Mouse (Mus musculus): ENCODE data around the gene Car6. TPM values are rescaled to one million over a fixed set of nuclear protein-coding genes. Genes with fewer than 3 reads are reported as not detected.

The Car6 gene
- polyA plus RNA-seq, 1 experiment, result not detected

GRCm38 (mm10) chr4:150235585-150235984, 34.5 kb upstream of the Car6 start:
- TF ChIP-seq GATA1 (IDR thresholded peaks at IDR 0.05; ENCODE audit: low read length), result no peak

DNA sequence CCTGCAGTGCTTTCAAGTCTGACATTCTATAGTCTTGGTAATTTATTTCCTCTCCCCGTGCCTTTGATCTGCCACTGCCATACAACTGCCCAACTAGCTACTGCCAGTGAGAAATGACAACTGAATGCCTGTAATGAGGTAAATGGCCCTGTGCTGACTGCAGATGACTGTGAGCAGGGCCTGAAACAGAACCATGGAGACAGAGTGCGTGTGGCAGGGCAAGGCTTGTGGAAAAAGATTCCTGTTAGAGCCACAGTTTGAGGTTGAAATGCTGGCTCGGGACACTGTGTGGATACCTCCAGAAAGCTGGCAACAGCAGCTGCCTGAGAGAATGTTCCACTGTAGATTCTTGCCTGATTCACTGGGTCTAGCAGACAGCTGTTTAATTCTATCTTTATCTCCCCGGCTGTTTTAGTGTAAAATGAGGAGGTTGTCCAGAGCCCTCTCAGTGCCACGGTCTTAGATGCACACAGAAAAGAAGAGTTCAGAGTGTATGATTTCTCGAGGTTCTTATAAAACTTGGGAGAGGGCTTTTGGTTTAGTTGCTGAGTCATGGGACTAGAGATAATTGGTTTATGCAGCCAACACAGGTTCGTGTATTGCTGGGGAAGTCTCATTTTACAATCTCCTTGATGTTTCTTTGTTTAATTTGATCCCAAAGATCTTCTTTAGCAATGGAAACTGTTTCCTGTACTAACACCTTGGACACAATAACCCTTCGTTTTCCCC, 33.6 kb upstream of the Car6 start:
- no peak for TF ChIP-seq GATA1 (IDR thresholded peaks at IDR 0.05; ENCODE audit: low read length)

GRCm38 (mm10) chr4:150231871-150232270, 30.7 kb upstream of the Car6 start:
- no peak for TF ChIP-seq GATA1 (IDR thresholded peaks at IDR 0.05; ENCODE audit: low read length)

- TF ChIP-seq GATA1 (IDR thresholded peaks at IDR 0.05; ENCODE audit: low read length), result no peak
Observed at GRCm38 (mm10) chr4:150230460-150231407, 29.6 kb upstream of the Car6 start.

DNA sequence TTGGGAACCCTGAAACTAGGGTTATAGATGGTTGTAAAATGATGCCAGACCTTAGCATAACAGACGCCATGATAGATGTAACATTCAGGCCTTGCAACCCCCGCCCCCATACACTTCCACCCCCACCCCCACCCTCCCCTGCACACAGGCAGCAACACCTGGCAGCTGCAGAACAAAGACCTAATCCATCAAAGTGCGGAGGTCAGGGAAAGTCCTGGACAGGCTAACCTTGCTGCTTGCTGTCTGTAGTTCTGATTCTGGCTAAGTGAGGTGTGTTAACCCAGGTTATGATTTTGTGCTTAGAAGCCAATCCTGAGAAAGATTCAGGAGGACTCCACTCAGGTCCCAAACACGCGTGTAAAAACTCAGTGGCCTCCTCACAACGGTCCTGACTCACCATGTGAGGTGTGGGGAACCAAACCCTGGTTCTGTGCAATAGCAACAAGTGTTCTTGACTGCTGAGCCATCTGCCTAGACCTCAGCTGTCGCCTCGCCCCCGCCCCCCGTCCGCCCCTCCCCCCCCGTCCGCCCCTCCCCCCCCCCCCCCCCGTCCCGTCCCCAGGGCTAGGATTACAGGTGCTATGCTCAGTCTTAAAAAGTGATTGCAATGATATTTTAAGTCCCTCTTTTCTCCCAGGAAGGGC, 28.7 kb upstream of the Car6 start:
- TF ChIP-seq GATA1 (IDR thresholded peaks at IDR 0.05; ENCODE audit: low read length), result no peak

DNA sequence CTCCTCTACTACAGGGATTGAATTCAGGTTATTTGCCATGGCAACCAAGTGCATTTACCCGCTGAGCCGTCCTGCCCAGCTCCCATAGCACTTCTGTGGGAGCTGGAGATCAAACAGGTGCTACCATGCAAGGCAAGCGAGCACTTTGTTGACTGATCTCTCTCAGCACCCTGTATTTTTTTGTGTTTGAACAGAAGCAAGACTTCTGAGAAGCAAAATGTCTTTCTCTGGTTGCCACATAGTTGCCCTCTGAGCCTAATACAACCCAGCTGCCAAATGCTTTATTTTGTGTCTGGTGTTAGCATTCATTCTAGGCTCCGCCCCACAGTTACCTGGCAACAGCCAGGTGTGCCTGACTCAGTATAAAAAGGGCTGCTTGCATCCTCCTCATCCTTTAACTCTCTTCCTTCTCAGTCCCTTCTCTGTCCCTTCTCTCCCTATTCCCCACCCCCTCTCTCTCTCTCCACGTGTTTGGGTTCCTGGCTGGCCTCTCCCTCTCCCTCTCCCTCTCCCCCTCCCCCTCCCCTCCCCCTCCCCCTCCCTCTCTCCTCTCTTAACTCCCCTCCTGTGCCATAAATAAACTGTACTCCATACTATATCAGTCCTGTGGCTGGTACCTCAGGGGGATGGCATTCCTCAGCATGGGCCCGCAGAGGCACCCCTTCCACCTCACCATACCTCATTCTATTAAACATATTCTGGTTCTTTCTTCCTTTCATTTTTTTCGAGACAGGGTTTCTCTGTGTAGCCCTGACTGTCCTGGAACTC, 27.6 kb upstream of the Car6 start:
- no peak for TF ChIP-seq GATA1 (IDR thresholded peaks at IDR 0.05; ENCODE audit: low read length)

- TF ChIP-seq GATA1 (IDR thresholded peaks at IDR 0.05; ENCODE audit: low read length), result no peak
Observed at GRCm38 (mm10) chr4:150226818-150227688, 25.9 kb upstream of the Car6 start.

DNA sequence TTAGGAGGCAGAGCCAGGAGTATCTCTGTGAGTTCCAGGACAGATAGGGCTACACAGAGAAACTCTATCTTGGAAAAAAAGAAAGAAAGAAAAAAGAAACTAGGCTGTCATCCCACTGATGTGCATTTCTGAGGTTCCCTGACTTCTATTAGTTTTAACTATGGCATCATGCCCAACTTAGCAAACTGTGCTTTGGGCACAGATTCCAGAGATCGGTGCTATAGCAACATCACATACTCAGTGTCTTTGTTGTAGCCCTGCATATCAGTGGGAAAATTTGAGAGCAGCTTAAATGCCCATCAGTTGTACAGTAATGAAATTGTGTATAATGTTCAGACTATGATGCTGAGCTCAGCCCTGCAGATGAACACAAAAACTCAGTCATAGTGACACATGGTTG, 24.6 kb upstream of the Car6 start:
- TF ChIP-seq GATA1 (IDR thresholded peaks at IDR 0.05; ENCODE audit: low read length), result no peak

- TF ChIP-seq GATA1 (IDR thresholded peaks at IDR 0.05; ENCODE audit: low read length), result no peak
Observed at GRCm38 (mm10) chr4:150223830-150224229, 22.7 kb upstream of the Car6 start.

- TF ChIP-seq GATA1 (IDR thresholded peaks at IDR 0.05; ENCODE audit: low read length), result no peak
Observed at GRCm38 (mm10) chr4:150221017-150221640, 20.0 kb upstream of the Car6 start.

- TF ChIP-seq GATA1 (IDR thresholded peaks at IDR 0.05; ENCODE audit: low read length), result no peak
Observed at GRCm38 (mm10) chr4:150220584-150220983, 19.5 kb upstream of the Car6 start.

DNA sequence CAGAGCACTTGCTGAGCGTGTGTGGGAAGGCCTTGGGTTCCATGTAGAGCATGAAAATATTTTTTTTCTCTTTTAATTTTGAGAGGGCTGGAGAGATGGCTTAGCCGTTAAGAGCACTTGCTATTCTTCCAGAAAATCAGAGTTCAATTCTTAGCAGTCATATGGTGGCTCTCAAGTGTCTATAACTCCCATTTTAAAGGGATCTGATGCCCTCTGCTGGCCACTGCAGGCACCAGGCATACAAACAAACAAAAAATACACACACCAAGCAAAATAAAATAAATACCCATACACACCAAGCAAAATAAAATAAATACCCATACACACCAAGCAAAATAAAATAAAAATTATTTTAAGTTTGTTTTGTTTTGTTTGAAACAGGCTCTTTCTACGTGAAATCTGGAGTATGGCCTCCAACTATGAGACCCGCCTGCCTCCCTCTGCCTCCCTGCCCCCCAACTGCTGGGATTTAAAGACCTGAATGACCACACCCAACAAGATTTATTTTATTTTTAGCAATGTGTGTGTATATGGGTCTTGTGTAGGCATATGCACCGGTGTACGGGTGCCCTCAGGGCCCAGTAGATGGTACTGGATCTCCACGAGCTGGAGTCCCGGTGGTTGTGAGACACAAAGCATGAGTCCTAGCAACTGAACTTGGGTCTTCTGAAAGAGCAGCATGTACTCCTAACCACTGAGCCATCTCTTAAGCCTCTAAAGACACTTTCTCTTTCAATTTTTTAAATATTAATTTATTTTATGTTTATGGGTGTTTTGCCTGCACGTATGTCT, 18.6 kb upstream of the Car6 start:
- TF ChIP-seq GATA1 (IDR thresholded peaks at IDR 0.05; ENCODE audit: low read length), result no peak

DNA sequence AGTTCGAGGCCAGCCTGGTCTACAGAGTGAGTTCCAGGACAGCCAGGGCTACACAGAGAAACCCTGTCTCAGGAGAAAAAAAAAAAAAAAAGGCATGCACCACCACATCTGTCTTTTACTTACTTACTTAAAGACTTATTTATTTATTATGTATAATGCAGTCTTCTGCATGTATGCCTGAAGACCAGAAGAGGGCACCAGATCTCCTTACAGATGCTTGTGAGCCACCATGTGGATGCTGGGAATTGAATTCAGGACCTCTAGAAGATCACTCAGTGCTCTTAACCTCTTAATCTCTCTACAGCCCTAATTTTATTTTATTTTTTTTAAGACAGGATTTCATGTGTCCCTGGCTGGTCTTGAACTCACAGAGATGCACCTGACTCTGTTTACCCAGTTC, 16.8 kb upstream of the Car6 start:
- TF ChIP-seq GATA1 (IDR thresholded peaks at IDR 0.05; ENCODE audit: low read length), result no peak
